Mouse (Mus musculus): ENCODE measurements around the gene Morn1. TPM values are rescaled to one million over a fixed set of nuclear protein-coding genes. Genes with fewer than 3 reads are reported as not detected.

The Morn1 gene
- 2.7 to 5.3 TPM (median 3.9 TPM) in 4 replicates for total RNA-seq (2023)

GRCm38 (mm10) chr4:155086108-155087024 is at the start of gene Morn1, which contains the start of gene Rer1:
Gene Morn1, plus strand, starts transcription at chr4:155086577.
Gene Rer1, minus strand, starts transcription at chr4:155086382.

GRCm38 (mm10) chr4:155056724-155057123 is 29.7 kb upstream of the Morn1 start, which contains the start of gene Plch2:
Gene Plch2, minus strand, starts transcription at chr4:155056784.

GRCm38 (mm10) chr4:155066834-155067522 is 19.4 kb upstream of the Morn1 start, which contains the start of gene Pex10:
Gene Pex10, plus strand, starts transcription at chr4:155067016.

Other genes starting within 250 kb of the Morn1 start
- not detected in 4 replicates for gene Ttc34, start 249.1 kb upstream of the Morn1 start, total RNA-seq (2023)
- gene Mmel1, start 217.0 kb upstream of the Morn1 start, total RNA-seq (2023): not detected in 4 replicates
- 1.6 to 2.6 TPM (median 1.9 TPM) in 4 replicates for gene Fam213b, start 187.4 kb upstream of the Morn1 start, total RNA-seq (2023)
- gene Tnfrsf14, start 158.0 kb upstream of the Morn1 start, total RNA-seq (2023): 39.2 to 57.8 TPM (median 46.8 TPM) in 4 replicates
- 8.1 to 11.6 TPM (median 10.1 TPM) in 4 replicates for gene Hes5, start 125.7 kb upstream of the Morn1 start, total RNA-seq (2023)
- 85.4 to 93.1 TPM (median 87.3 TPM) in 4 replicates for gene Pank4, start 122.5 kb upstream of the Morn1 start, total RNA-seq (2023)
- 0.16 to 0.91 TPM in 2 of 4 replicates, not detected in the others for gene Plch2, start 29.8 kb upstream of the Morn1 start, total RNA-seq (2023)
- 8.1 to 10.3 TPM (median 9.6 TPM) in 4 replicates for gene Pex10, start 19.6 kb upstream of the Morn1 start, total RNA-seq (2023)
- 46.4 to 49.9 TPM (median 48.5 TPM) in 4 replicates for gene Rer1, start 195 bp upstream of the Morn1 start, total RNA-seq (2023)
- 50.0 to 53.9 TPM (median 50.4 TPM) in 4 replicates for gene Ski, start 136.0 kb downstream of the Morn1 start, total RNA-seq (2023)
- 34.2 to 42.7 TPM (median 37.0 TPM) in 4 replicates for gene Faap20, start 163.2 kb downstream of the Morn1 start, total RNA-seq (2023)